Mouse (Mus musculus) brain, embryonic 14.5 days (tissue): ENCODE data around the gene Grasp.

Experiments used
- CTCF ChIP-seq: fragments of 200-500 bp; IDR thresholded peaks from 2 replicates; pipeline ENCODE4 v1.5.1; 2012; ENCODE audit warnings: inconsistent platforms, mild to moderate bottlenecking, moderate library complexity, borderline replicate concordance; ENCODE audit not compliant: insufficient read depth, insufficient read length; ENCODE audit errors: extremely low read depth
- POLR2A ChIP-seq: fragments of 200-500 bp; IDR thresholded peaks from 2 replicates; pipeline ENCODE4 v1.6.1; 2012; ENCODE audit warnings: mild to moderate bottlenecking, inconsistent platforms, borderline replicate concordance; ENCODE audit not compliant: poor library complexity, insufficient read depth, insufficient read length, severe bottlenecking; ENCODE audit errors: extremely low read depth

DNA sequence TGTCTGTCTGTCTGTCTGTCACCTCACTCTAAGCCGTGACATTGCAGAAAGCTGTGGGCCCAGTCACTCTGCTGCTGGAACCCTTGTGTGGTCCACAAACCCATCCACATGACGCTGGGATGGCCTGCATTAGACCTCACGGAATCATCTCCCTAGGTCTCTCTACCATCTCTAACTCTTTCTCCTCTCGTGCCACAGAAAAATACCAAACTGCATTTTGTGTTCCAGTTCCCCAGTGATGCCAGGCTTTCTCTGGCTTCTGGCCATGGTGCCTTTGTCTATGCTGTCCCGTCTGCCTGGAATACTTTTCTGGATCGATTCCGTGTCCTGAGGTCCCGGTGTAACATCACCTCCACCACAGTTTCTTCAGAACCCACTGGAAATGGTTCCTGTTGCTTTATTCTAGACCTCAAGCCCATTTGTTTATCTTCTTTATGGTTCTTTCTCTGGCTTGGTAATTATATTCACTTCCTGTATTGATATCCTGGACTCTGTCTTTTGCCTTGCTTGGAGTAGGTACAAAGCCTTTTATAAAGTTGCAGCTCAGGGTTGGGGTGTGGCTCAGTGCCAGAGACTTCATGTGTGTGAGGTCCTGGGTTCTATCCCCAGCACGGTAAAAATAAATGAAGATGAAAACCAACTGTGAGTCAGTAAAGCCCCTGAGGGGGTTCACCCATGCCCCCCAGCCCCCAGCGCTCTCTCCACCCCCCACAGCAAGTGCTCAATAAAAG lies 10.8 kb downstream of the Grasp start:
- TF ChIP-seq POLR2A: no peak
- no peak for TF ChIP-seq CTCF
